Mouse (Mus musculus) left cerebral cortex, adult 2 months (tissue): ENCODE results near the gene Vmn1r181. TPM values are rescaled to one million over a fixed set of nuclear protein-coding genes. Genes with fewer than 3 reads are reported as not detected.
A peak's percentile ranks its signal among the peaks of the same experiment; 100 is the strongest.
"Not testable (repeated sequence)": the region's sequence is repeated elsewhere in the genome, so short reads cannot be mapped to it uniquely, and the experiment has no call there.

ENCODE experiments used
- DNase-seq, 2 experiments: peaks; one replicate each; pipeline ENCODE4 v3.0.0; 2021 to 2022; ENCODE audit warnings: low spot score in 2 of 2, mixed read lengths in 1 of 2; ENCODE audit errors: extremely low spot score in 1 of 2
- H3K27ac ChIP-seq: fragments of 200-600 bp; 2 replicates; pipeline ENCODE4 v1.8.1; 2022
- H3K4me3 ChIP-seq: fragments of 200-600 bp; 2 replicates; pipeline ENCODE4 v1.8.1; 2022
- CTCF ChIP-seq: fragments of 200-600 bp; IDR thresholded peaks from 2 replicates; pipeline ENCODE4 v1.8.1; 2022; ENCODE audit warnings: antibody characterized with exemption, mild to moderate bottlenecking, moderate library complexity
- intact Hi-C: fragments of 180-260 bp; cut with DNase I; formaldehyde crosslinking; loops from one replicate; pipeline ENCODE4 v1.15.1; 2025
- long read RNA-seq, 2 experiments: library from polyadenylated mRNA; stranded (forward); transcript quantifications; one replicate each; pipeline ENCODE4 v2.0.0; 2021; ENCODE audit warnings: borderline mapping rate in 2 of 2
- total RNA-seq, 2 experiments: library from RNA; stranded (reverse); gene quantifications; 2 replicates each; pipeline ENCODE4 v1.2.3; 2021

The Vmn1r181 gene
- total RNA-seq = not detected
- long read RNA-seq, experiment 1 = 0 reads
- long read RNA-seq, experiment 2 = 0 reads

GRCm38 (mm10) chr7:23974315-23974714 is at the start of gene Vmn1r181:
TSS of gene Vmn1r181 (plus strand) at chr7:23974615.
- H3K27ac ChIP-seq, intact Hi-C loops, H3K4me3 ChIP-seq: not testable (repeated sequence)

GRCm38 (mm10) chr7:23926678-23927077 is 47.7 kb upstream of the Vmn1r181 start, which contains the start of gene Vmn1r179:
TSS of gene Vmn1r179 (plus strand) at chr7:23926978.
- H3K27ac ChIP-seq = no peak within 1 kb of the TSS
- DNase-seq = no peak
- no peak for TF ChIP-seq CTCF
- intact Hi-C loops = no loop called here
- no peak within 1 kb of the TSS for H3K4me3 ChIP-seq

More at GRCm38 (mm10) chr7:23974315-23974714, at the start of gene Vmn1r181:
- not testable (repeated sequence) for DNase-seq

- DNase-seq = no peak
- TF ChIP-seq CTCF = no peak
- H3K4me3 ChIP-seq = no peak within 1 kb of the TSS
- no peak within 1 kb of the TSS for H3K27ac ChIP-seq
- intact Hi-C loops = no loop called here
Observed at GRCm38 (mm10) chr7:23950332-23950731, 24.1 kb upstream of the Vmn1r181 start, which contains the start of gene Vmn1r180. TSS of gene Vmn1r180 (plus strand) at chr7:23950632.

- intact Hi-C loops = loop anchor here (5.0 to 10.0 kb wide), 2 partner anchors 267 to 319 kb away; partner anchors contain the start of gene Zfp109
- DNase-seq = peak in 1 of 2 experiments; percentile 18
- TF ChIP-seq CTCF = peak; percentile 58
- not testable (repeated sequence) for H3K27ac ChIP-seq, H3K4me3 ChIP-seq
Observed at GRCm38 (mm10) chr7:23968044-23968443, 6.4 kb upstream of the Vmn1r181 start.

- intact Hi-C loops = no loop called here
- Histone ChIP-seq H3K4me3 (no peak within 1 kb of the TSS), H3K27ac (no peak within 1 kb of the TSS)
- no peak for TF ChIP-seq CTCF
- no peak for DNase-seq
Observed at GRCm38 (mm10) chr7:24001391-24001790, 27.0 kb downstream of the Vmn1r181 start, which contains the start of gene V1rd19. TSS of gene V1rd19 (plus strand) at chr7:24001691.

Other genes with a start within 250 kb of the Vmn1r181 start
- gene Vmn1r174, start 222.3 kb upstream of the Vmn1r181 start, total RNA-seq = not detected
- not detected for gene Vmn1r175, start 164.0 kb upstream of the Vmn1r181 start, total RNA-seq
- gene Vmn1r176, start 137.2 kb upstream of the Vmn1r181 start, total RNA-seq = not detected
- not detected for gene Vmn1r177, start 108.2 kb upstream of the Vmn1r181 start, total RNA-seq
- gene Vmn1r178, start 82.6 kb upstream of the Vmn1r181 start, total RNA-seq = not detected
- not detected for gene Vmn1r179, start 47.6 kb upstream of the Vmn1r181 start, total RNA-seq
- gene Vmn1r180, start 24.0 kb upstream of the Vmn1r181 start, total RNA-seq = not detected
- not detected for gene V1rd19, start 27.1 kb downstream of the Vmn1r181 start, total RNA-seq
- not detected for gene Vmn1r183, start 78.6 kb downstream of the Vmn1r181 start, total RNA-seq
- 10 to 100 TPM; 60.4 to 66.6 TPM for gene Zfp180, start 107.3 kb downstream of the Vmn1r181 start, total RNA-seq
- 10 to 100 TPM in 1 of 2 experiments, 1 to 10 TPM in 1; 10.0 to 11.9 TPM for gene Zfp112, start 137.7 kb downstream of the Vmn1r181 start, total RNA-seq
- gene Zfp235, start 159.6 kb downstream of the Vmn1r181 start, total RNA-seq = 10 to 100 TPM; 22.0 to 23.1 TPM
- 1 to 10 TPM; 2.7 to 4.5 TPM for gene Zfp114, start 200.4 kb downstream of the Vmn1r181 start, total RNA-seq
- gene Zfp111, start 236.8 kb downstream of the Vmn1r181 start, total RNA-seq = 10 to 100 TPM; 12.8 to 15.1 TPM